Mouse (Mus musculus): ENCODE measurements around the gene Ctsj.
"Not testable (repeated sequence)": the region's sequence is repeated elsewhere in the genome, so short reads cannot be mapped to it uniquely, and the experiment has no call there.

Ctsj gene

GRCm38 (mm10) chr13:61005859-61006258 lies at the start of gene Ctsj:
Ctsj (minus strand) TSS chr13:61005959.
- no peak for DNase-seq

DNA sequence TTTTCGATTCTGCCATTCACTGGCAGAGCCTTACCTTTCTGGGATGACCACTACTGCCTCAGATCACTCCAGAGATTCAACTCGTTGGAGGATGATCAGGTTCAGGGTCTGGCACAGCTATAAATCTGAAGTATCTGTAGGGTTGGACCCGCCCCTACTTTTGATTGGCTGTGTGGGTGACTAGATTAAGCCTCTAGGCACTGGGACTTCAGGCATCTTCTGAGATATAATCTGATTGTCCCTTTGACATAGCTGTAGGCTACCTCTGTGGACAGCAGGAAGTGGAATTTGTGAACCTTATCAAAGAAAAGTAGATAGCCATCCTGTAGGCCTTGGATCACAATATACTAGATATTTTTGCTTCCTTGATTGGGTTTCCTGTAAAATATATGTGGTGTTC lies 34.8 kb upstream of the Ctsj start, which contains the start of gene Ctsq:
Gene Ctsq, minus strand, starts transcription at position 101 of the 400 bp plus-strand sequence.
- no peak for DNase-seq

DNA sequence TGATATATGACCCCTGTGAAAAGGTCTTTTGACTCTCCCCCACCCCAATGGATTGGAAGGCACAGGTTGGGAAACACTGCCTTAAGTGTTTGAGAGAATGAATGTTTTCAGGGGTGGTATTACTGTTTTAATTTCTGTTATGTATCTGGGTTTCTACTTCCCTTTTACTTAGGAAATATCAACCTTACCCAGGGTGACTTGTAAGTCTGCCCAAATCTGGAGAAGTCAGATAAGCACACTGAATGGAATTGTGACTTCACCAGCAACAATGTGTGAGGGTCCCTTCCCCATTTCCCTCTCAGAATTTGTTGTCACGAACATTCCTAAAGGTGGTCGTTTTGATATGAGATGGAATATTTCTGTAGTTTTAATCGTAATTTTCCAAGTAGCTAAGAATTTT lies 17.0 kb upstream of the Ctsj start:
- DNase-seq, result no peak

GRCm38 (mm10) chr13:61021844-61022243 lies 16.1 kb upstream of the Ctsj start:
- DNase-seq, result no peak

- no peak for DNase-seq
These were observed 4.4 kb upstream of the Ctsj start for GRCm38 (mm10) chr13:61010171-61010570.

DNA sequence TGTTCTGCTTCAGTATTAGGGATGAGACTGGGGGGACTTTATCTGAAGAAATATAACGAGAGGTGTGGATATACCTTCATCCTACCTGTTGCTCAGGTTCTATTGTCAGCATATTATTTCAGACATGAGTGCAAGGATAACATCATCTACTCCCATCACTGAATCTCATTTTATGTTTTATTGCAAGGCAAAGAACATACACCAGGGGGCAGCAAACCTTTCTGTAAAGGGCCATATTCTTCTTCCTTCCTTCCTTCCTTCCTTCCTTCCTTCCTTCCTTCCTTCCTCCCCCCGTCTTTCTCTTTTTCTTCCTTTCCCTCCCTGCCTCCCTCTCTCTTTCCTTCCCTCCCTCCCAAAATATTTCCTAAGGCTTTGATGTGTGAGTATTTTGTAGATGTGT lies 8.2 kb downstream of the Ctsj start:
- no peak for DNase-seq

DNA sequence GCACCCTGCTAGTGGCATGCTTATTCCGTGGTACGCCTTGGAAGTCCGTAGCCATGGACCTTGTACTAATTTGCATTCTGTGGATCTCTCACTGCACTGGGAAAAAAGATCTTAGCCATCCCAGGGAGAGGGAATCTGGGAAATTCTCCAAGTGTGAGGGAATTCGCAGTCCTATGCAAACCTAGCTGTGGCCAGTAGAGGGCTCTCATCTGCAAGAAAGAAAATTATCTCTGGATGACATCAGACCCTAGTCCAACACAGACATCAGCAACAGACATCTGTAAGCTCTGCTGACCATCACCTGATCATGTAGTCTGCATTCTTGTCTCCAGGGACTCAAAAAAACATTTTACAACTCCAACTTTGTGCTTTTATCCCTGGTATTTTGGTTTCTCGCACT lies 18.8 kb downstream of the Ctsj start:
- DNase-seq, result not testable (repeated sequence)

- not testable (repeated sequence) for DNase-seq
These were observed 33.4 kb downstream of the Ctsj start for GRCm38 (mm10) chr13:60972319-60972718.

- DNase-seq, result not testable (repeated sequence)
These were observed 41.8 kb downstream of the Ctsj start for GRCm38 (mm10) chr13:60963985-60964384.

GRCm38 (mm10) chr13:60961706-60962105 lies 44.1 kb downstream of the Ctsj start:
- no peak for DNase-seq

Data from layer of hippocampus, adult 9-11 months (tissue).